Mouse (Mus musculus) kidney, embryonic 16.5 days (tissue): ENCODE data around the gene Notum. TPM values are rescaled to one million over a fixed set of nuclear protein-coding genes. Genes with fewer than 3 reads are reported as not detected.

Source experiments
- ATAC-seq: fragments of 200-750 bp; cut with Nextera tagmentation; 2 replicates; pipeline ENCODE4 v1.8.0; 2017; ENCODE audit warnings: moderate TSS enrichment; ENCODE audit not compliant: low FRiP score, low TSS enrichment
- H3K27ac ChIP-seq: fragments of 300-500 bp; sonication (generic); 2 replicates; pipeline ENCODE4 v1.5.1; 2014; ENCODE audit warnings: low read length
- H3K27me3 ChIP-seq: fragments of 300-500 bp; sonication (generic); 2 replicates; pipeline ENCODE4 v1.6.1; 2014; ENCODE audit warnings: low read length, control low read depth, mixed read lengths; ENCODE audit not compliant: insufficient read depth
- H3K36me3 ChIP-seq: fragments of 300-500 bp; sonication (generic); 2 replicates; pipeline ENCODE4 v1.6.1; 2014; ENCODE audit warnings: low read length, control low read depth, mixed read lengths; ENCODE audit not compliant: insufficient read depth
- H3K4me1 ChIP-seq: fragments of 300-500 bp; sonication (generic); 2 replicates; pipeline ENCODE4 v1.6.1; 2014; ENCODE audit warnings: low read length, control low read depth, mixed read lengths; ENCODE audit not compliant: insufficient read depth
- H3K4me2 ChIP-seq: fragments of 300-500 bp; sonication (generic); replicated peaks from 2 replicates; pipeline ENCODE4 v1.6.1; 2014; ENCODE audit warnings: low read depth, low read length
- H3K4me3 ChIP-seq: fragments of 300-500 bp; sonication (generic); 2 replicates; pipeline ENCODE4 v1.5.1; 2014; ENCODE audit warnings: mild to moderate bottlenecking, low read length
- H3K9ac ChIP-seq: fragments of 300-500 bp; sonication (generic); replicated peaks from 2 replicates; pipeline ENCODE4 v1.6.1; 2014; ENCODE audit warnings: low read length
- H3K9me3 ChIP-seq: fragments of 300-500 bp; sonication (generic); 2 replicates; pipeline ENCODE4 v1.6.1; 2016; ENCODE audit warnings: low read length, control low read depth
- WGBS: fragments of 180-500 bp; shearing (Covaris S2); extraction: QIAGEN DNeasy Blood & Tissue Kit; methylation state at CpG from one replicate; pipeline ENCODE4 v1.1.7; 2014; 5-methylcytosine and 5-hydroxymethylcytosine counted together
- polyA plus RNA-seq: library from polyadenylated mRNA; unstranded; fragments of >200 nt; fragmentation: Nextera tagmentation; extraction: Ambion mirVana; gene quantifications from 2 replicates; pipeline ENCODE4 v1.2.1, GENCODE M21; 2015

The Notum gene
- polyA plus RNA-seq, 1 experiment from 2014 or later = 4.8 TPM

GRCm38 (mm10) chr11:120696568-120696967, 35.6 kb upstream of the Notum start:
- Histone ChIP-seq H3K9ac (no peak overlapping the region), H3K4me1 (peaks cover 33% of the 10 kb centered on the region), H3K4me2 (no peak overlapping the region), H3K27ac (no peak overlapping the region), H3K9me3 (no peaks in the 10 kb centered on the region), H3K36me3 (peaks cover 21% of the 10 kb centered on the region), H3K27me3 (no peaks in the 10 kb centered on the region), H3K4me3 (no peak overlapping the region)
- 90% methylated on average over 6 of the region's 6 CpGs for WGBS
- ATAC-seq = no peak

- H3K4me3 ChIP-seq = no peak overlapping the region
- H3K9ac ChIP-seq = no peak overlapping the region
- peak; percentile 85 for ATAC-seq
- WGBS = 16% methylated on average over 12 of the region's 12 CpGs
- no peaks in the 10 kb centered on the region for H3K27me3 ChIP-seq
- H3K9me3 ChIP-seq = no peaks in the 10 kb centered on the region
- peak overlapping the region; percentile 65 for H3K27ac ChIP-seq
- H3K36me3 ChIP-seq = peaks cover 16% of the 10 kb centered on the region
- peaks cover 33% of the 10 kb centered on the region for H3K4me1 ChIP-seq
- H3K4me2 ChIP-seq = 0 out of 2 replicates have a peak overlapping the region, but pooled peaks have one; percentile 4
Observed at GRCm38 (mm10) chr11:120695641-120696040, 34.7 kb upstream of the Notum start.

GRCm38 (mm10) chr11:120695184-120695583, 34.2 kb upstream of the Notum start:
- Histone ChIP-seq H3K4me1 (peaks cover 33% of the 10 kb centered on the region), H3K4me3 (no peak overlapping the region), H3K4me2 (0 out of 2 replicates have a peak overlapping the region, but pooled peaks have one; percentile 4), H3K27me3 (no peaks in the 10 kb centered on the region), H3K9ac (peak overlapping the region; percentile 25), H3K9me3 (no peaks in the 10 kb centered on the region), H3K27ac (peak overlapping the region; percentile 65), H3K36me3 (peaks cover 18% of the 10 kb centered on the region)
- ATAC-seq = peak; percentile 57
- 10% methylated on average over 4 of the region's 4 CpGs for WGBS

- H3K4me1 ChIP-seq = peaks cover 32% of the 10 kb centered on the region
- peaks cover 28% of the 10 kb centered on the region for H3K36me3 ChIP-seq
- WGBS = 74% methylated on average over 3 of the region's 3 CpGs
- H3K27ac ChIP-seq = no peak overlapping the region
- H3K9ac ChIP-seq = no peak overlapping the region
- no peak overlapping the region for H3K4me3 ChIP-seq
- ATAC-seq = no peak
- no peaks in the 10 kb centered on the region for H3K27me3 ChIP-seq
- no peaks in the 10 kb centered on the region for H3K9me3 ChIP-seq
- H3K4me2 ChIP-seq = no peak overlapping the region
Observed at GRCm38 (mm10) chr11:120693461-120693860, 32.5 kb upstream of the Notum start.

GRCm38 (mm10) chr11:120692471-120693011, 31.6 kb upstream of the Notum start:
- Histone ChIP-seq H3K27ac (no peak overlapping the region), H3K36me3 (peaks cover 29% of the 10 kb centered on the region)
- no peak for ATAC-seq

GRCm38 (mm10) chr11:120689365-120689764, 28.4 kb upstream of the Notum start:
- Histone ChIP-seq H3K9me3 (no peaks in the 10 kb centered on the region), H3K27me3 (no peaks in the 10 kb centered on the region), H3K4me1 (0 out of 2 replicates have a peak, but pooled peaks cover 5% of the 10 kb centered on the region), H3K4me2 (no peak overlapping the region), H3K4me3 (no peak overlapping the region), H3K9ac (no peak overlapping the region), H3K36me3 (peaks cover 36% of the 10 kb centered on the region), H3K27ac (no peak overlapping the region)
- WGBS = 85% methylated on average over 3 of the region's 3 CpGs
- ATAC-seq = no peak

More at GRCm38 (mm10) chr11:120692471-120693011, 31.6 kb upstream of the Notum start:
- no peaks in the 10 kb centered on the region for H3K9me3 ChIP-seq
- H3K9ac ChIP-seq = no peak overlapping the region
- H3K27me3 ChIP-seq = no peaks in the 10 kb centered on the region
- peaks cover 23% of the 10 kb centered on the region for H3K4me1 ChIP-seq
- H3K4me2 ChIP-seq = no peak overlapping the region
- no peak overlapping the region for H3K4me3 ChIP-seq
- WGBS = 88% methylated on average over 4 of the region's 4 CpGs

GRCm38 (mm10) chr11:120686650-120687272, 25.8 kb upstream of the Notum start:
- no peak overlapping the region; the same call in 1 of the 2 replicates for H3K27ac ChIP-seq
- peaks cover 36% of the 10 kb centered on the region for H3K36me3 ChIP-seq

GRCm38 (mm10) chr11:120684660-120685059, 23.7 kb upstream of the Notum start:
- Histone ChIP-seq H3K4me2 (no peak overlapping the region), H3K9ac (no peak overlapping the region), H3K27me3 (no peaks in the 10 kb centered on the region), H3K4me1 (0 out of 2 replicates have a peak, but pooled peaks cover 5% of the 10 kb centered on the region), H3K9me3 (no peaks in the 10 kb centered on the region), H3K27ac (no peak overlapping the region), H3K4me3 (no peak overlapping the region), H3K36me3 (peaks cover 44% of the 10 kb centered on the region)
- no peak for ATAC-seq
- WGBS = 96% methylated on average over 2 of the region's 2 CpGs

More at GRCm38 (mm10) chr11:120686650-120687272, 25.8 kb upstream of the Notum start:
- Histone ChIP-seq H3K4me3 (no peak overlapping the region), H3K9ac (no peak overlapping the region), H3K4me2 (no peak overlapping the region), H3K4me1 (0 out of 2 replicates have a peak, but pooled peaks cover 5% of the 10 kb centered on the region), H3K9me3 (no peaks in the 10 kb centered on the region), H3K27me3 (no peaks in the 10 kb centered on the region)
- no peak for ATAC-seq
- 77% methylated on average over 20 of the region's 20 CpGs for WGBS

GRCm38 (mm10) chr11:120684086-120684485, 23.1 kb upstream of the Notum start:
- H3K4me3 ChIP-seq = no peak overlapping the region

GRCm38 (mm10) chr11:120683536-120683935, 22.6 kb upstream of the Notum start:
- Histone ChIP-seq H3K4me3 (no peak overlapping the region), H3K4me2 (no peak overlapping the region), H3K27me3 (no peaks in the 10 kb centered on the region), H3K36me3 (peaks cover 41% of the 10 kb centered on the region), H3K27ac (no peak overlapping the region), H3K9ac (no peak overlapping the region), H3K9me3 (no peaks in the 10 kb centered on the region), H3K4me1 (0 out of 2 replicates have a peak, but pooled peaks cover 5% of the 10 kb centered on the region)
- WGBS = 92% methylated on average over 3 of the region's 3 CpGs
- no peak for ATAC-seq

More at GRCm38 (mm10) chr11:120684086-120684485, 23.1 kb upstream of the Notum start:
- no peak overlapping the region for H3K27ac ChIP-seq
- peaks cover 41% of the 10 kb centered on the region for H3K36me3 ChIP-seq
- ATAC-seq = no peak
- 58% methylated on average over 2 of the region's 2 CpGs for WGBS
- H3K9me3 ChIP-seq = no peaks in the 10 kb centered on the region
- H3K4me1 ChIP-seq = 0 out of 2 replicates have a peak, but pooled peaks cover 5% of the 10 kb centered on the region
- no peak overlapping the region for H3K4me2 ChIP-seq
- H3K9ac ChIP-seq = no peak overlapping the region
- H3K27me3 ChIP-seq = no peaks in the 10 kb centered on the region
